Mouse (Mus musculus): ENCODE measurements around the gene Galnt14. TPM values are rescaled to one million over a fixed set of nuclear protein-coding genes. Genes with fewer than 3 reads are reported as not detected.

The Galnt14 gene
- polyA plus RNA-seq, 1 experiment from 2014 or later = 0.30 TPM

GRCm38 (mm10) chr17:73548783-73549566 is 161.3 kb downstream of the Galnt14 start:
- H3K9ac ChIP-seq (ENCODE audit: low read depth, low read length) = no peak overlapping the region
- no peak overlapping the region for H3K4me2 ChIP-seq (replicated peaks; ENCODE audit: low read depth)
- 67% methylated on average over 12 of the region's 12 CpGs for WGBS
- H3K4me1 ChIP-seq (replicated peaks; ENCODE audit: control insufficient read depth, insufficient read depth, low read length) = no peaks in the 10 kb centered on the region
- ATAC-seq = no peak
- H3K36me3 ChIP-seq (ENCODE audit: control insufficient read depth, insufficient read depth) = no peaks in the 10 kb centered on the region
- H3K4me3 ChIP-seq (ENCODE audit: low read depth, low read length) = no peak overlapping the region
- H3K9me3 ChIP-seq (ENCODE audit: control insufficient read depth) = no peaks in the 10 kb centered on the region
- TF ChIP-seq CTCF (IDR thresholded peaks at IDR 0.05; ENCODE audit: low read depth) = no peak
- no peak overlapping the region for H3K27ac ChIP-seq (ENCODE audit: low read depth, low read length)
- H3K27me3 ChIP-seq (replicated peaks; ENCODE audit: control insufficient read depth, insufficient read depth, low read length) = no peaks in the 10 kb centered on the region

- no peaks in the 10 kb centered on the region for H3K27me3 ChIP-seq (replicated peaks; ENCODE audit: control insufficient read depth, insufficient read depth, low read length)
- TF ChIP-seq CTCF (IDR thresholded peaks at IDR 0.05; ENCODE audit: low read depth) = no peak
- H3K4me2 ChIP-seq (replicated peaks; ENCODE audit: low read depth) = no peak overlapping the region
- no peak overlapping the region for H3K4me3 ChIP-seq (ENCODE audit: low read depth, low read length)
- H3K9ac ChIP-seq (ENCODE audit: low read depth, low read length) = no peak overlapping the region
- H3K9me3 ChIP-seq (ENCODE audit: control insufficient read depth) = no peaks in the 10 kb centered on the region
- no peak overlapping the region for H3K27ac ChIP-seq (ENCODE audit: low read depth, low read length)
- H3K4me1 ChIP-seq (replicated peaks; ENCODE audit: control insufficient read depth, insufficient read depth, low read length) = no peaks in the 10 kb centered on the region
- WGBS = 54% methylated on average over 7 of the region's 7 CpGs
- H3K36me3 ChIP-seq (ENCODE audit: control insufficient read depth, insufficient read depth) = no peaks in the 10 kb centered on the region
- ATAC-seq = no peak
Measured at GRCm38 (mm10) chr17:73548119-73548518, 162.1 kb downstream of the Galnt14 start.

GRCm38 (mm10) chr17:73547483-73547882 is 162.8 kb downstream of the Galnt14 start:
- Histone ChIP-seq H3K4me2 (replicated peaks; ENCODE audit: low read depth) (no peak overlapping the region), H3K27ac (ENCODE audit: low read depth, low read length) (no peak overlapping the region), H3K36me3 (ENCODE audit: control insufficient read depth, insufficient read depth) (no peaks in the 10 kb centered on the region), H3K27me3 (replicated peaks; ENCODE audit: control insufficient read depth, insufficient read depth, low read length) (no peaks in the 10 kb centered on the region), H3K9ac (ENCODE audit: low read depth, low read length) (no peak overlapping the region), H3K4me1 (replicated peaks; ENCODE audit: control insufficient read depth, insufficient read depth, low read length) (no peaks in the 10 kb centered on the region), H3K9me3 (ENCODE audit: control insufficient read depth) (no peaks in the 10 kb centered on the region), H3K4me3 (ENCODE audit: low read depth, low read length) (no peak overlapping the region)
- 58% methylated on average over 2 of the region's 2 CpGs for WGBS
- TF ChIP-seq CTCF (IDR thresholded peaks at IDR 0.05; ENCODE audit: low read depth) = no peak
- ATAC-seq = no peak

- TF ChIP-seq CTCF (IDR thresholded peaks at IDR 0.05; ENCODE audit: low read depth) = no peak
- H3K9ac ChIP-seq (ENCODE audit: low read depth, low read length) = no peak overlapping the region
Measured at GRCm38 (mm10) chr17:73541911-73542310, 168.3 kb downstream of the Galnt14 start.

GRCm38 (mm10) chr17:73541233-73541570 is 169.1 kb downstream of the Galnt14 start:
- Histone ChIP-seq H3K36me3 (ENCODE audit: control insufficient read depth, insufficient read depth) (no peaks in the 10 kb centered on the region), H3K27me3 (replicated peaks; ENCODE audit: control insufficient read depth, insufficient read depth, low read length) (no peaks in the 10 kb centered on the region), H3K27ac (ENCODE audit: low read depth, low read length) (no peak overlapping the region), H3K9me3 (ENCODE audit: control insufficient read depth) (no peaks in the 10 kb centered on the region), H3K4me2 (replicated peaks; ENCODE audit: low read depth) (no peak overlapping the region), H3K4me1 (replicated peaks; ENCODE audit: control insufficient read depth, insufficient read depth, low read length) (no peaks in the 10 kb centered on the region), H3K9ac (ENCODE audit: low read depth, low read length) (no peak overlapping the region), H3K4me3 (ENCODE audit: low read depth, low read length) (no peak overlapping the region)
- 50% methylated on average over 1 of the region's 1 CpGs for WGBS
- no peak for ATAC-seq
- no peak for TF ChIP-seq CTCF (IDR thresholded peaks at IDR 0.05; ENCODE audit: low read depth)

More at GRCm38 (mm10) chr17:73541911-73542310, 168.3 kb downstream of the Galnt14 start:
- Histone ChIP-seq H3K36me3 (ENCODE audit: control insufficient read depth, insufficient read depth) (no peaks in the 10 kb centered on the region), H3K4me3 (ENCODE audit: low read depth, low read length) (no peak overlapping the region), H3K27me3 (replicated peaks; ENCODE audit: control insufficient read depth, insufficient read depth, low read length) (no peaks in the 10 kb centered on the region), H3K9me3 (ENCODE audit: control insufficient read depth) (no peaks in the 10 kb centered on the region), H3K4me1 (replicated peaks; ENCODE audit: control insufficient read depth, insufficient read depth, low read length) (no peaks in the 10 kb centered on the region), H3K4me2 (replicated peaks; ENCODE audit: low read depth) (no peak overlapping the region), H3K27ac (ENCODE audit: low read depth, low read length) (no peak overlapping the region)
- 84% methylated on average over 9 of the region's 9 CpGs for WGBS
- ATAC-seq = no peak

- no peak for ATAC-seq
- no peak for TF ChIP-seq CTCF (IDR thresholded peaks at IDR 0.05; ENCODE audit: low read depth)
- no peaks in the 10 kb centered on the region for H3K9me3 ChIP-seq (ENCODE audit: control insufficient read depth)
- no peaks in the 10 kb centered on the region for H3K4me1 ChIP-seq (replicated peaks; ENCODE audit: control insufficient read depth, insufficient read depth, low read length)
- no peaks in the 10 kb centered on the region for H3K27me3 ChIP-seq (replicated peaks; ENCODE audit: control insufficient read depth, insufficient read depth, low read length)
- no peak overlapping the region for H3K4me2 ChIP-seq (replicated peaks; ENCODE audit: low read depth)
- H3K4me3 ChIP-seq (ENCODE audit: low read depth, low read length) = no peak overlapping the region
- H3K27ac ChIP-seq (ENCODE audit: low read depth, low read length) = no peak overlapping the region
- 37% methylated on average over 14 of the region's 14 CpGs for WGBS
- H3K9ac ChIP-seq (ENCODE audit: low read depth, low read length) = no peak overlapping the region
- no peaks in the 10 kb centered on the region for H3K36me3 ChIP-seq (ENCODE audit: control insufficient read depth, insufficient read depth)
Measured at GRCm38 (mm10) chr17:73540409-73541232, 169.6 kb downstream of the Galnt14 start.

Data from intestine, postnatal 0 days (tissue).